ENCODE assay signal across 17 mouse cellular contexts in genomic region chr15:83478096-83478495, GRCm38 (mm10).
"Had no signal": no experiment of that assay in that cellular context is flagged by ENCODE, and none has a peak within 500 bp of the region (broad histone marks: within the 10 kb centered on the region; RNA-seq: fewer than 3 reads in every experiment).

No protein-coding gene starts in this region.

- DNase-seq: lung, adult 18-20 months; lung, embryonic 14.5 days; lung, postnatal 10 days; lung, postnatal 4 days; midbrain, embryonic 14.5 days; retina, postnatal 1 day; right cerebral cortex, adult 18-20 months; right cerebral cortex, postnatal 25 days; right cerebral cortex, postnatal 4 days; spleen, adult 18-20 months; thymus, adult 18-20 months; thymus, postnatal 14 days; thymus, postnatal 36 days had no signal

- H3K4me1 ChIP-seq: midbrain, embryonic 12.5 days; neural tube, embryonic 12.5 days had no signal

- H3K4me2 ChIP-seq: lung, embryonic 14.5 days; midbrain, embryonic 12.5 days; neural tube, embryonic 12.5 days had no signal

- H3K9ac ChIP-seq: lung, embryonic 14.5 days; midbrain, embryonic 12.5 days; neural tube, embryonic 12.5 days had no signal

- H3K36me3 ChIP-seq: midbrain, embryonic 10.5 days; midbrain, embryonic 12.5 days; neural tube, embryonic 12.5 days had no signal

- H3K4me3 ChIP-seq: midbrain, embryonic 10.5 days; midbrain, embryonic 12.5 days; neural tube, embryonic 12.5 days had no signal

- H3K27ac ChIP-seq: midbrain, embryonic 10.5 days; midbrain, embryonic 12.5 days; neural tube, embryonic 12.5 days had no signal

- H3K27me3 ChIP-seq: midbrain, embryonic 12.5 days had no signal

- ATAC-seq: midbrain, embryonic 16.5 days had no signal

- H3K9me3 ChIP-seq: midbrain, embryonic 10.5 days; midbrain, embryonic 12.5 days; neural tube, embryonic 12.5 days had no signal
